Mouse (Mus musculus) midbrain, embryonic 13.5 days (tissue): ENCODE measurements around the gene Smad1. TPM values are rescaled to one million over a fixed set of nuclear protein-coding genes. Genes with fewer than 3 reads are reported as not detected.
A peak's percentile ranks its signal among the peaks of the same experiment; 100 is the strongest.

Experiments
- ATAC-seq: fragments of 200-750 bp; cut with Nextera tagmentation; 2 replicates; pipeline ENCODE4 v1.8.0; 2017; ENCODE audit warnings: mild to moderate bottlenecking, moderate TSS enrichment, moderate library complexity
- H3K27ac ChIP-seq: fragments of 300-500 bp; sonication (generic); 2 replicates; pipeline ENCODE4 v1.5.1; 2015; ENCODE audit warnings: inconsistent platforms, mild to moderate bottlenecking, moderate library complexity
- H3K27me3 ChIP-seq: fragments of 300-500 bp; sonication (generic); 2 replicates; pipeline ENCODE4 v1.6.1; 2015; ENCODE audit warnings: mild to moderate bottlenecking, inconsistent platforms
- H3K36me3 ChIP-seq: fragments of 300-500 bp; sonication (generic); 2 replicates; pipeline ENCODE4 v1.6.1; 2015; ENCODE audit warnings: mild to moderate bottlenecking, inconsistent platforms
- H3K4me1 ChIP-seq: fragments of 300-500 bp; sonication (generic); replicated peaks from 2 replicates; pipeline ENCODE4 v1.6.1; 2015; ENCODE audit warnings: inconsistent platforms
- H3K4me2 ChIP-seq: fragments of 300-500 bp; sonication (generic); replicated peaks from 2 replicates; pipeline ENCODE4 v1.6.1; 2015; ENCODE audit warnings: moderate library complexity, mild to moderate bottlenecking, inconsistent platforms
- H3K4me3 ChIP-seq: fragments of 300-500 bp; sonication (generic); replicated peaks from 2 replicates; pipeline ENCODE4 v1.5.1; 2015; ENCODE audit warnings: mild to moderate bottlenecking, inconsistent platforms
- H3K9ac ChIP-seq: fragments of 300-500 bp; sonication (generic); replicated peaks from 2 replicates; pipeline ENCODE4 v1.6.1; 2015; ENCODE audit warnings: mild to moderate bottlenecking, inconsistent platforms
- H3K9me3 ChIP-seq: fragments of 300-500 bp; sonication (generic); 2 replicates; pipeline ENCODE4 v1.6.1; 2016; ENCODE audit warnings: mild to moderate bottlenecking, inconsistent platforms
- WGBS: fragments of 180-500 bp; shearing (Covaris S2); methylation state at CpG from one replicate; pipeline ENCODE4 v1.1.7; 2015; 5-methylcytosine and 5-hydroxymethylcytosine counted together
- polyA plus RNA-seq: library from polyadenylated mRNA; unstranded; fragments of >200 nt; fragmentation: Nextera tagmentation; extraction: Ambion mirVana; gene quantifications from 2 replicates; pipeline ENCODE4 v1.2.1, GENCODE M21; 2015

Smad1 gene
- polyA plus RNA-seq, 1 experiment from 2014 or later = 64.6 TPM

GRCm38 (mm10) chr8:79379971-79380370 is 19.3 kb downstream of the Smad1 start:
- H3K9ac ChIP-seq = no peak overlapping the region
- 75% methylated on average over 14 of the region's 14 CpGs for WGBS
- peaks cover 62% of the 10 kb centered on the region for H3K4me1 ChIP-seq
- H3K27ac ChIP-seq = no peak overlapping the region
- no peaks in the 10 kb centered on the region for H3K9me3 ChIP-seq
- peaks cover 6% of the 10 kb centered on the region for H3K36me3 ChIP-seq
- no peak for ATAC-seq
- H3K4me3 ChIP-seq = no peak overlapping the region
- no peak overlapping the region for H3K4me2 ChIP-seq
- no peaks in the 10 kb centered on the region for H3K27me3 ChIP-seq

GRCm38 (mm10) chr8:79376648-79377047 is 22.7 kb downstream of the Smad1 start:
- H3K9ac ChIP-seq = no peak overlapping the region
- no peak overlapping the region for H3K4me3 ChIP-seq
- H3K4me2 ChIP-seq = no peak overlapping the region
- no peaks in the 10 kb centered on the region for H3K9me3 ChIP-seq
- ATAC-seq = no peak
- peaks cover 16% of the 10 kb centered on the region for H3K36me3 ChIP-seq
- H3K27me3 ChIP-seq = no peaks in the 10 kb centered on the region
- peaks cover 48% of the 10 kb centered on the region for H3K4me1 ChIP-seq
- 93% methylated on average over 9 of the region's 9 CpGs for WGBS
- no peak overlapping the region for H3K27ac ChIP-seq

- 79% methylated on average over 5 of the region's 5 CpGs for WGBS
- Histone ChIP-seq H3K27me3 (no peaks in the 10 kb centered on the region), H3K36me3 (peaks cover 24% of the 10 kb centered on the region), H3K9ac (no peak overlapping the region), H3K4me2 (no peak overlapping the region), H3K4me3 (no peak overlapping the region), H3K27ac (no peak overlapping the region), H3K9me3 (no peaks in the 10 kb centered on the region), H3K4me1 (peaks cover 41% of the 10 kb centered on the region)
- no peak for ATAC-seq
These were observed 23.6 kb downstream of the Smad1 start for GRCm38 (mm10) chr8:79375775-79376123.

- 78% methylated on average over 13 of the region's 13 CpGs for WGBS
- H3K4me2 ChIP-seq = no peak overlapping the region
- no peaks in the 10 kb centered on the region for H3K9me3 ChIP-seq
- H3K27ac ChIP-seq = no peak overlapping the region
- H3K4me3 ChIP-seq = no peak overlapping the region
- no peak for ATAC-seq
- H3K4me1 ChIP-seq = peaks cover 36% of the 10 kb centered on the region
- H3K36me3 ChIP-seq = peaks cover 30% of the 10 kb centered on the region
- H3K27me3 ChIP-seq = no peaks in the 10 kb centered on the region
- H3K9ac ChIP-seq = no peak overlapping the region
These were observed 24.1 kb downstream of the Smad1 start for GRCm38 (mm10) chr8:79375074-79375774.

- 76% methylated on average over 5 of the region's 5 CpGs for WGBS
- ATAC-seq = no peak
- Histone ChIP-seq H3K27ac (no peak overlapping the region), H3K4me1 (peaks cover 34% of the 10 kb centered on the region), H3K9me3 (no peaks in the 10 kb centered on the region), H3K36me3 (peaks cover 34% of the 10 kb centered on the region), H3K9ac (no peak overlapping the region), H3K4me2 (no peak overlapping the region), H3K4me3 (no peak overlapping the region), H3K27me3 (no peaks in the 10 kb centered on the region)
These were observed 24.9 kb downstream of the Smad1 start for GRCm38 (mm10) chr8:79374410-79374809.

- H3K4me2 ChIP-seq = no peak overlapping the region
- H3K9ac ChIP-seq = no peak overlapping the region
- ATAC-seq = no peak
- peaks cover 29% of the 10 kb centered on the region for H3K4me1 ChIP-seq
- H3K4me3 ChIP-seq = no peak overlapping the region
- H3K36me3 ChIP-seq = peaks cover 40% of the 10 kb centered on the region
- WGBS = 95% methylated on average over 6 of the region's 6 CpGs
- no peaks in the 10 kb centered on the region for H3K27me3 ChIP-seq
- no peaks in the 10 kb centered on the region for H3K9me3 ChIP-seq
- H3K27ac ChIP-seq = no peak overlapping the region
These were observed 25.8 kb downstream of the Smad1 start for GRCm38 (mm10) chr8:79373563-79373962.

- Histone ChIP-seq H3K27me3 (no peaks in the 10 kb centered on the region), H3K4me2 (no peak overlapping the region), H3K4me1 (peaks cover 26% of the 10 kb centered on the region), H3K4me3 (no peak overlapping the region), H3K36me3 (peaks cover 47% of the 10 kb centered on the region), H3K9ac (no peak overlapping the region), H3K9me3 (no peaks in the 10 kb centered on the region), H3K27ac (no peak overlapping the region)
- ATAC-seq = no peak
- WGBS = 90% methylated on average over 8 of the region's 8 CpGs
These were observed 26.4 kb downstream of the Smad1 start for GRCm38 (mm10) chr8:79372960-79373359.

GRCm38 (mm10) chr8:79372521-79372920 is 26.8 kb downstream of the Smad1 start:
- Histone ChIP-seq H3K4me2 (no peak overlapping the region), H3K4me1 (peaks cover 26% of the 10 kb centered on the region), H3K9me3 (no peaks in the 10 kb centered on the region), H3K27me3 (no peaks in the 10 kb centered on the region), H3K36me3 (peaks cover 51% of the 10 kb centered on the region), H3K27ac (no peak overlapping the region), H3K9ac (no peak overlapping the region), H3K4me3 (no peak overlapping the region)
- peak; percentile 27; the same call in 1 of the 2 replicates for ATAC-seq
- WGBS = 79% methylated on average over 9 of the region's 9 CpGs

GRCm38 (mm10) chr8:79372084-79372483 is 27.2 kb downstream of the Smad1 start:
- no peaks in the 10 kb centered on the region for H3K27me3 ChIP-seq
- H3K9ac ChIP-seq = no peak overlapping the region
- no peak overlapping the region for H3K4me2 ChIP-seq
- H3K4me1 ChIP-seq = peaks cover 26% of the 10 kb centered on the region
- H3K27ac ChIP-seq = no peak overlapping the region
- no peak for ATAC-seq
- WGBS = 85% methylated on average over 9 of the region's 9 CpGs
- peaks cover 47% of the 10 kb centered on the region for H3K36me3 ChIP-seq
- H3K9me3 ChIP-seq = no peaks in the 10 kb centered on the region
- no peak overlapping the region for H3K4me3 ChIP-seq

- 89% methylated on average over 12 of the region's 12 CpGs for WGBS
- Histone ChIP-seq H3K9me3 (no peaks in the 10 kb centered on the region), H3K27ac (no peak overlapping the region), H3K4me2 (no peak overlapping the region), H3K4me3 (no peak overlapping the region), H3K27me3 (no peaks in the 10 kb centered on the region), H3K9ac (no peak overlapping the region), H3K36me3 (peaks cover 46% of the 10 kb centered on the region), H3K4me1 (peaks cover 24% of the 10 kb centered on the region)
- no peak for ATAC-seq
These were observed 28.6 kb downstream of the Smad1 start for GRCm38 (mm10) chr8:79370646-79371290.

- ATAC-seq = no peak
- H3K9me3 ChIP-seq = no peaks in the 10 kb centered on the region
- H3K36me3 ChIP-seq = peaks cover 59% of the 10 kb centered on the region
- H3K27me3 ChIP-seq = no peaks in the 10 kb centered on the region
- peaks cover 14% of the 10 kb centered on the region; the same call in 1 of the 2 replicates for H3K4me1 ChIP-seq
- H3K4me3 ChIP-seq = no peak overlapping the region
- no peak overlapping the region for H3K4me2 ChIP-seq
- H3K27ac ChIP-seq = no peak overlapping the region
- WGBS = 96% methylated on average over 6 of the region's 6 CpGs
- no peak overlapping the region for H3K9ac ChIP-seq
These were observed 30.2 kb downstream of the Smad1 start for GRCm38 (mm10) chr8:79369163-79369562.

- Histone ChIP-seq H3K4me2 (no peak overlapping the region), H3K9ac (no peak overlapping the region), H3K9me3 (no peaks in the 10 kb centered on the region), H3K4me3 (no peak overlapping the region), H3K27me3 (no peaks in the 10 kb centered on the region), H3K27ac (no peak overlapping the region), H3K36me3 (peaks cover 64% of the 10 kb centered on the region), H3K4me1 (0 out of 2 replicates have a peak, but pooled peaks cover 14% of the 10 kb centered on the region)
- ATAC-seq = no peak
- WGBS = 95% methylated on average over 4 of the region's 4 CpGs
These were observed 31.4 kb downstream of the Smad1 start for GRCm38 (mm10) chr8:79367959-79368358.
